Mouse (Mus musculus) thymus, adult 2 months (tissue): ENCODE measurements around the gene Ift43.

ENCODE experiments used
- CTCF ChIP-seq: fragments of 200-500 bp; IDR thresholded peaks from 2 replicates; pipeline ENCODE4 v1.5.1; 2012; ENCODE audit warnings: mild to moderate bottlenecking, control low read depth, low read length, moderate library complexity, borderline replicate concordance; ENCODE audit not compliant: control insufficient read depth, poor library complexity, insufficient read depth; ENCODE audit errors: extremely low read depth
- POLR2A ChIP-seq: fragments of 200-500 bp; IDR thresholded peaks from 2 replicates; pipeline ENCODE4 v1.6.1; 2012; ENCODE audit warnings: mild to moderate bottlenecking, low read length, control low read depth, moderate library complexity; ENCODE audit not compliant: control insufficient read depth, poor library complexity, insufficient read depth; ENCODE audit errors: extremely low read depth

GRCm38 (mm10) chr12:86056976-86057375 lies 25.4 kb upstream of the Ift43 start:
- TF ChIP-seq CTCF = no peak
- TF ChIP-seq POLR2A = no peak
